ENCODE assay signal across 8 mouse cellular contexts in the genomic region with DNA sequence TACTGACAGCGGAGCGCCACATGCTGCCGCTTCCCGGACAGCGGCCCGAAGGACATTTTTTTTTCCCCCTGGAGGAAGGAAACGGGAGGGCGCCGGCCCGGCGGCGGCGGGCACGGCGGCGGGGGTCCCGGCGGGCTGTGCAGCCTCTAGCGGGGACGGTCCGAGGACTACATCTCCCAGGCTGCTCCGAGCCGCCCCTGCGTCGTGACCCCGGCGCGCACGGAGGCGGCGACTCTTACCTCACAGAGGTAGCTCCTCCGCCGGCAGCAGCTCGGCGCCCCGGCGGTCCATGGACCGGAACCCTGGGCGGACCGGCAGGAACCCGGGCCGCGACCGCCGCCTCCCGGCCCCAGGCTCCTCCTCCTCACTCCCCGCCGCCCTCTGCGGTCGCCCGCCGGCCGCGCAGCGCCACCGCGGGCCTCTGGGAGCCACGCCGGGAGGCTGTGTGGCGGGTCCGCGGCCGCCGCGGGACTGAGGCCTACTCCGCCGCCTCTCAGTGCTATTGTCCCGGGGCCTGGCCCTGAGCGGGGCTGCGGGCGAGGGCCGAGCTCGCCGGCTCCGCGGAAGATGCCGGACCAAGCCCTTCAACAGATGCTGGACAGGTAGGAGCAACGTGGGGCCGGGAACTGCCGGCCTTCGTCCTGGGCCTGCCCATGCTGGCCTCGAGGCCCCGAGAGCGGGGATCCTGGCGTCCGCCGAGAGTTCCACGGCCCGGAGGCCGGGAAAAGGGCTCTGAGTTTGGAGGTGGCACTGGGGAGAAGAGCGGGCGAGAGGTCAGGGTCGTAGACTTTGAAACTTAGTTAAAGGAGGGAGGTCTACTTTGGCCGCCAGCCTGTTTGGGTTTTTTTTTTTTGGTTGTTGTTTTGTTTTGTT. TPM values are rescaled to one million over a fixed set of nuclear protein-coding genes. Genes with fewer than 3 reads are reported as not detected.
DNase-seq lines count a peak whose midpoint lies in the region; ATAC-seq and TF ChIP-seq lines count a peak whose summit lies in the region.

Gene March5, plus strand, starts transcription at position 241 of the 873 bp plus-strand sequence.

- peak within 1 kb of the TSS; percentile 88 for H3K9ac ChIP-seq in intestine, postnatal 0 days (ENCODE audit: low read depth, low read length)

- peak; percentile 36 for TF ChIP-seq CTCF in intestine, postnatal 0 days (IDR thresholded peaks at IDR 0.05; ENCODE audit: low read depth)

- peak; percentile 90 for ATAC-seq in intestine, postnatal 0 days

- H3K4me3 ChIP-seq in intestine, postnatal 0 days (ENCODE audit: low read depth, low read length): peak within 1 kb of the TSS; percentile 94
- H3K4me3 ChIP-seq in midbrain, embryonic 10.5 days: peak within 1 kb of the TSS; percentile 100

- peak; percentile 94 for DNase-seq in adrenal gland, postnatal 10 days
- DNase-seq in embryo, embryonic 9.5 days (ENCODE audit: extremely low spot score): peak; percentile 87
- DNase-seq in gonadal fat pad, adult 2 months (ENCODE audit: low read depth): no peak
- peak; percentile 89 to 93 for DNase-seq in left cerebral cortex, postnatal 36 days (ENCODE audit: low spot score in 2 of 2)
- DNase-seq in midbrain, embryonic 10.5 days (ENCODE audit: low spot score): peak; percentile 91
- peak; percentile 86 for DNase-seq in right cerebral cortex, postnatal 4 days
- peak; percentile 91 for DNase-seq in yolk sac, embryonic 10.5 days (ENCODE audit: low spot score)

- H3K9me3 ChIP-seq in intestine, postnatal 0 days (ENCODE audit: control insufficient read depth): no peaks in the 10 kb centered on the region
- no peaks in the 10 kb centered on the region for H3K9me3 ChIP-seq in midbrain, embryonic 10.5 days (replicated peaks)

- intact Hi-C loops in left cerebral cortex, postnatal 36 days (cut with DNase I): loop anchor here (2.0 to 5.0 kb wide), 3 partner anchors 33 to 160 kb away; no protein-coding TSS in a partner anchor

- peaks cover 6% of the 10 kb centered on the region; the same call in 1 of the 2 replicates for H3K36me3 ChIP-seq in intestine, postnatal 0 days (ENCODE audit: control insufficient read depth, insufficient read depth)
- peaks cover 33% of the 10 kb centered on the region for H3K36me3 ChIP-seq in midbrain, embryonic 10.5 days

- peaks cover 11% of the 10 kb centered on the region for H3K4me1 ChIP-seq in intestine, postnatal 0 days (replicated peaks; ENCODE audit: control insufficient read depth, insufficient read depth, low read length)
- H3K4me1 ChIP-seq in midbrain, embryonic 10.5 days: peaks cover 25% of the 10 kb centered on the region

- peak within 1 kb of the TSS; percentile 98 for H3K4me2 ChIP-seq in intestine, postnatal 0 days (replicated peaks; ENCODE audit: low read depth)

- H3K27me3 ChIP-seq in intestine, postnatal 0 days (replicated peaks; ENCODE audit: control insufficient read depth, insufficient read depth, low read length): no peaks in the 10 kb centered on the region
- H3K27me3 ChIP-seq in midbrain, embryonic 10.5 days (ENCODE audit: low read depth, poor library complexity, severe bottlenecking): peaks cover 5% of the 10 kb centered on the region; the same call in 1 of the 2 replicates

- peak within 1 kb of the TSS; percentile 89 for H3K27ac ChIP-seq in intestine, postnatal 0 days (ENCODE audit: low read depth, low read length)
- peak within 1 kb of the TSS; percentile 98 for H3K27ac ChIP-seq in midbrain, embryonic 10.5 days (replicated peaks)

- under 1% methylated on average over 88 of the region's 94 CpGs for WGBS in intestine, postnatal 0 days
- under 1% methylated on average over 84 of the region's 94 CpGs for WGBS in midbrain, embryonic 10.5 days

RNA-seq across cellular contexts. Expression of gene March5, which starts in this region (rescaled TPM):
- 100 to 1,000 TPM; 145 to 152 TPM for total RNA-seq in adrenal gland, postnatal 10 days (2021)
- 42.1 and 49.1 TPM in 2 replicates for polyA plus RNA-seq in gonadal fat pad, adult 2 months (2012; rRNA removed)
- polyA plus RNA-seq in intestine, postnatal 0 days (2015; fragmentation: Nextera tagmentation; extraction: Ambion mirVana): 44.9 and 45.6 TPM in 2 replicates
- 10 to 100 TPM; 90.5 to 93.5 TPM for total RNA-seq in left cerebral cortex, postnatal 36 days (2021)
- polyA plus RNA-seq in midbrain, embryonic 10.5 days (2016; fragmentation: Nextera tagmentation; extraction: Ambion mirVana): 111 and 115 TPM in 2 replicates
